Mouse (Mus musculus): ENCODE measurements around the gene 4930579F01Rik. TPM values are rescaled to one million over a fixed set of nuclear protein-coding genes. Genes with fewer than 3 reads are reported as not detected.

The 4930579F01Rik gene
- total RNA-seq (2021), result not detected
- long read RNA-seq, experiment 1, result 0 reads
- long read RNA-seq, experiment 2, result 0 reads

GRCm38 (mm10) chr3:138193683-138194302 is at the start of gene 4930579F01Rik:
TSS of gene 4930579F01Rik (minus strand) at chr3:138193825.
- intact Hi-C loops (cut with DNase I), result no loop called here
- DNase-seq, result no peak

GRCm38 (mm10) chr3:138242933-138243332 is 49.3 kb upstream of the 4930579F01Rik start:
- no peak for DNase-seq
- intact Hi-C loops (cut with DNase I), result no loop called here

- intact Hi-C loops (cut with DNase I), result no loop called here
- no peak for DNase-seq
These were observed 48.5 kb upstream of the 4930579F01Rik start for GRCm38 (mm10) chr3:138242021-138242726.

- intact Hi-C loops (cut with DNase I), result no loop called here
- no peak for DNase-seq
These were observed 47.7 kb upstream of the 4930579F01Rik start for GRCm38 (mm10) chr3:138241371-138241770.

GRCm38 (mm10) chr3:138240942-138241341 is 47.3 kb upstream of the 4930579F01Rik start:
- intact Hi-C loops (cut with DNase I), result no loop called here
- DNase-seq, result no peak

GRCm38 (mm10) chr3:138240411-138240810 is 46.8 kb upstream of the 4930579F01Rik start:
- no peak for DNase-seq
- intact Hi-C loops (cut with DNase I), result no loop called here

- intact Hi-C loops (cut with DNase I), result no loop called here
- no peak for DNase-seq
These were observed 45.8 kb upstream of the 4930579F01Rik start for GRCm38 (mm10) chr3:138239461-138239860.

- DNase-seq, result no peak
- intact Hi-C loops (cut with DNase I), result no loop called here
These were observed 44.4 kb upstream of the 4930579F01Rik start for GRCm38 (mm10) chr3:138238046-138238445.

GRCm38 (mm10) chr3:138236546-138237163 is 43.0 kb upstream of the 4930579F01Rik start:
- no peak for DNase-seq
- intact Hi-C loops (cut with DNase I), result no loop called here

GRCm38 (mm10) chr3:138231531-138231930 is 37.9 kb upstream of the 4930579F01Rik start:
- no peak for DNase-seq
- intact Hi-C loops (cut with DNase I), result no loop called here

- DNase-seq, result no peak
- intact Hi-C loops (cut with DNase I), result no loop called here
These were observed 36.6 kb upstream of the 4930579F01Rik start for GRCm38 (mm10) chr3:138230266-138230665.

GRCm38 (mm10) chr3:138229448-138229847 is 35.8 kb upstream of the 4930579F01Rik start:
- no peak for DNase-seq
- intact Hi-C loops (cut with DNase I), result no loop called here

GRCm38 (mm10) chr3:138227782-138228181 is 34.2 kb upstream of the 4930579F01Rik start:
- no peak for DNase-seq
- intact Hi-C loops (cut with DNase I), result no loop called here

- intact Hi-C loops (cut with DNase I), result no loop called here
These were observed 33.5 kb upstream of the 4930579F01Rik start for GRCm38 (mm10) chr3:138227082-138227481.

GRCm38 (mm10) chr3:138226476-138226875 is 32.9 kb upstream of the 4930579F01Rik start:
- intact Hi-C loops (cut with DNase I), result no loop called here
- DNase-seq, result no peak

More at GRCm38 (mm10) chr3:138227082-138227481, 33.5 kb upstream of the 4930579F01Rik start:
- no peak for DNase-seq

GRCm38 (mm10) chr3:138225853-138226252 is 32.2 kb upstream of the 4930579F01Rik start:
- no peak for DNase-seq
- intact Hi-C loops (cut with DNase I), result no loop called here

- intact Hi-C loops (cut with DNase I), result no loop called here
- no peak for DNase-seq
These were observed 31.7 kb upstream of the 4930579F01Rik start for GRCm38 (mm10) chr3:138225331-138225730.

- intact Hi-C loops (cut with DNase I), result loop anchor here (5.0 kb wide), 2 partner anchors 183 to 198 kb away; no protein-coding TSS in a partner anchor
- DNase-seq, result no peak
These were observed 30.8 kb upstream of the 4930579F01Rik start for GRCm38 (mm10) chr3:138224363-138224954.

- DNase-seq, result peak in 1 of 2 experiments; percentile 61
- intact Hi-C loops (cut with DNase I), result loop anchor here (5.0 kb wide), 2 partner anchors 184 to 199 kb away; no protein-coding TSS in a partner anchor
These were observed 29.3 kb upstream of the 4930579F01Rik start for GRCm38 (mm10) chr3:138222952-138223351.

GRCm38 (mm10) chr3:138222511-138222910 is 28.9 kb upstream of the 4930579F01Rik start:
- intact Hi-C loops (cut with DNase I), result loop anchor here (5.0 kb wide), 2 partner anchors 185 to 200 kb away; no protein-coding TSS in a partner anchor

GRCm38 (mm10) chr3:138221116-138221515 is 27.5 kb upstream of the 4930579F01Rik start:
- no peak for DNase-seq
- intact Hi-C loops (cut with DNase I), result loop anchor here (5.0 kb wide), 2 partner anchors 186 to 201 kb away; no protein-coding TSS in a partner anchor

More at GRCm38 (mm10) chr3:138222511-138222910, 28.9 kb upstream of the 4930579F01Rik start:
- DNase-seq, result no peak
